Mouse (Mus musculus): ENCODE data around the gene Bri3bp.

GRCm38 (mm10) chr5:125442136-125442995 is 998 bp downstream of the Bri3bp start:
- TF ChIP-seq CTCF (IDR thresholded peaks at IDR 0.05; ENCODE audit: low read depth) (no peak), EP300 (optimal IDR thresholded peaks at IDR 0.05) (no peak)

All from stomach, postnatal 0 days (tissue).